Mouse (Mus musculus): ENCODE data around the gene 4931406P16Rik.

4931406P16Rik gene

GRCm38 (mm10) chr7:34255137-34255536 lies 58.2 kb downstream of the 4931406P16Rik start:
- in situ Hi-C loops (cut with MboI; ENCODE audit: low sequenced_read_pairs) = loop anchor here (10.0 to 25.0 kb wide), 2 partner anchors 90 to 407 kb away; partner anchors contain the start of gene Kctd15

GRCm38 (mm10) chr7:34252030-34252429 lies 61.3 kb downstream of the 4931406P16Rik start:
- in situ Hi-C loops (cut with MboI; ENCODE audit: low sequenced_read_pairs) = loop anchor here (10.0 to 25.0 kb wide), 2 partner anchors 93 to 410 kb away; partner anchors contain the start of gene Kctd15

DNA sequence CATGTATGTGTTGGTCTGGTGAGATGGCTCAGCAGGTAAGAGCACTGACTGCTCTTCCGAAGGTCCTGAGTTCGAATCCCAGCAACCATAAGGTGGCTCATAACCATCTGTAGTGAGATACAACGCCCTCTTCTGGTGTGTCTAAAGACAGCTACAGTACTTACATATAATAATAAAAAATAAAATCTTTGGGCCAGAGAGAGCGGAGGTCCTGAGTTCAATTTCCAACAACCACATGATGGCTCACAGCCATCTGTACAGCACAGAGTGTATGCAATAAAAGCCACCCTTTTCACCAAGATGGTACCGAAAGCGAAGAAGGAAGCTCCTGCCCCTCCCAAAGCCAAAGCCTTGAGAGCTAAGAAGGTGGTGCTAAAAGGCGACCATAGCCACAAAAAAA lies 62.6 kb downstream of the 4931406P16Rik start, which contains the start of gene Gm6096:
Gene Gm6096 (plus strand): TSS at position 301 of the 400 bp plus-strand sequence.
- in situ Hi-C loops (cut with MboI; ENCODE audit: low sequenced_read_pairs) = loop anchor here (10.0 to 25.0 kb wide), 2 partner anchors 94 to 412 kb away; partner anchors contain the start of gene Kctd15

- in situ Hi-C loops (cut with MboI; ENCODE audit: low sequenced_read_pairs) = no loop called here
These were observed 66.4 kb downstream of the 4931406P16Rik start for GRCm38 (mm10) chr7:34246870-34247499.

GRCm38 (mm10) chr7:34242176-34242575 lies 71.2 kb downstream of the 4931406P16Rik start:
- in situ Hi-C loops (cut with MboI; ENCODE audit: low sequenced_read_pairs) = no loop called here

DNA sequence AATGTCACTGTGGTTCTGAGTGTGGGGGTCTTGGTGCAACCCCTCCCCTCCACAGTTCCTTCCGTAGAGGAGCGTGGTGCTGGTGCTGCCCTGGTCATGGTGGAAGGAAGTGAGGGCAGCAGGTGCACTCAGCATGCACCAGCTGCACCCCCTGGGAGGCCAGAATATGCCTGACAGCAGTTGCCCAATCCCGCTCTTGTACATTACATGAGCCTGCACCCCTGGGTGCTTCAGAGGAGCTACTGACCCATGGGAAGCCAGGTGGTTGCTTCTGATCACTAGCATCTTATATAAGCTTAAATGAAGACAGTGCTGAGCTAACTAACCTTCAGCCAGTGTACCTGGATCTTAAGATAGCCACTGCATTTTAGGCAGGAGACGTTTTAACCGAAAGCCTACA lies 75.3 kb downstream of the 4931406P16Rik start:
- in situ Hi-C loops (cut with MboI; ENCODE audit: low sequenced_read_pairs) = no loop called here

GRCm38 (mm10) chr7:34235602-34236001 lies 77.7 kb downstream of the 4931406P16Rik start:
- in situ Hi-C loops (cut with MboI; ENCODE audit: low sequenced_read_pairs) = no loop called here

GRCm38 (mm10) chr7:34234610-34235561 lies 78.5 kb downstream of the 4931406P16Rik start:
- in situ Hi-C loops (cut with MboI; ENCODE audit: low sequenced_read_pairs) = no loop called here

GRCm38 (mm10) chr7:34233909-34234609 lies 79.3 kb downstream of the 4931406P16Rik start:
- in situ Hi-C loops (cut with MboI; ENCODE audit: low sequenced_read_pairs) = no loop called here

DNA sequence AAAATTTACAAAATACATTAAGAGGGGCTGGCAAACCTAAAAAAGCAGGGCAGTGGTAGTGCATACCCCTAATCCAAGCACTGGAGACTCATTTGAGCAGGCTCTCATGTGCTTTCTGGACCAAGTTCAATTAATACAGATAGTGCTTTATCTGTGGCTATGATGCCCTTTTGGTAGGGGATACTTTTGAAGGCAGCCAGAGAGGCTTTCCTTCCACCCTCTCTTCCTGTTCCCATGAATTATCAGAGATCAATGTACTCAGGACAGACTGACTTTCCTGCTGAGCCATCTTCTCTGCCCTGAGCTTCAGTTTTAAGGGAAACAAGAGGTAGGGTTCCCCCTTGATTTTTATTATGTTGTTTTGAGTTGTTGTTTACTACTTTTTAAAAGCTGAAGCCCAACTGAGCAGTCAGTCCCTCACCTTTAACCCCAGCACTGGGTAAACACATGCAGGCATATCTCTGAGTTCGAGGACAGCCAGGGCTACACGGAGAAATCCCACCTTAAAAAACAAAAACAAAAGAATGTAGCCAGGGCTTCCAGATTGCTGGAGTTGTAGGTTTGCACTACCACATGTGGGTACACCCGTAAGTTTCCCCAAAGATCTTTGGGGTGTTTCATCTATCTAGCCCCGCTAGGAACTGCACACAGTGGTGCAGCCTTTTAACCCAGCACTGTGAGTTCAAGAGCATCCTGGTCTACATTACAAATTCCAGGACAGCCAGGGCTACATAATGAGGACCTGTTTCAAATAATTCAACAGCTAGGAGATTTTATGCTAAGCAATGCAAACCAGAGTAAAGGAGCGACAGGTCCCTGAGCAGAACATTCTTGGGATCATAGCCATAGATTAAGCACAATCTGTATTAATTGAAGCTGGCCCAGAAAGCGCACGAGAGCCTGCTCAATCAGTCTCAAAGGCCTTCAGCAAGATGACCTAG lies 80.3 kb downstream of the 4931406P16Rik start:
- in situ Hi-C loops (cut with MboI; ENCODE audit: low sequenced_read_pairs) = no loop called here

- in situ Hi-C loops (cut with MboI; ENCODE audit: low sequenced_read_pairs) = no loop called here
These were observed 83.2 kb downstream of the 4931406P16Rik start, which contains the start of gene Gpi1 for GRCm38 (mm10) chr7:34230116-34230515. Gene Gpi1, minus strand, starts transcription at chr7:34230336.

- in situ Hi-C loops (cut with MboI; ENCODE audit: low sequenced_read_pairs) = no loop called here
These were observed 83.7 kb downstream of the 4931406P16Rik start for GRCm38 (mm10) chr7:34229691-34230111.

GRCm38 (mm10) chr7:34229153-34229552 lies 84.2 kb downstream of the 4931406P16Rik start:
- in situ Hi-C loops (cut with MboI; ENCODE audit: low sequenced_read_pairs) = no loop called here

GRCm38 (mm10) chr7:34228641-34229040 lies 84.7 kb downstream of the 4931406P16Rik start:
- in situ Hi-C loops (cut with MboI; ENCODE audit: low sequenced_read_pairs) = no loop called here

DNA sequence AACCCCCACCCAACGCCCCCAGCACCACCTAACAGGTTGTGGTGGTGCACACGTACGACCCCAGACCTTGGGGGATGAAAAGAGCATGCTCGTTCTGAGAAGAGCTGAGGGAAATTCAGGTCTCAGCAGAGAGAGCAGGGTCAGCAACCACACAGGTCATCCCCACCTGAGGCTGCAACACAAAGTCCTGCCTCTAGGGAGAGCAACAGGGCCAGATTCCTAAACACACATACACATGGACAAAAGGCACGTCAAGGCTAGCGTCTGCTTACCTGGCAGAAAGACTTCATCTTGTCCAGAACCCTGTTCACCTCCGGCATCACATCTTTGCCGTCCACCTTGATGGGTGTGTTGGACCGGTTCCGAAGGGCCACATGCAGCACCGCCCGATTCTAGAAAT lies 86.5 kb downstream of the 4931406P16Rik start:
- in situ Hi-C loops (cut with MboI; ENCODE audit: low sequenced_read_pairs) = no loop called here

GRCm38 (mm10) chr7:34226086-34226485 lies 87.3 kb downstream of the 4931406P16Rik start:
- in situ Hi-C loops (cut with MboI; ENCODE audit: low sequenced_read_pairs) = no loop called here

GRCm38 (mm10) chr7:34224308-34224707 lies 89.0 kb downstream of the 4931406P16Rik start:
- in situ Hi-C loops (cut with MboI; ENCODE audit: low sequenced_read_pairs) = no loop called here

DNA sequence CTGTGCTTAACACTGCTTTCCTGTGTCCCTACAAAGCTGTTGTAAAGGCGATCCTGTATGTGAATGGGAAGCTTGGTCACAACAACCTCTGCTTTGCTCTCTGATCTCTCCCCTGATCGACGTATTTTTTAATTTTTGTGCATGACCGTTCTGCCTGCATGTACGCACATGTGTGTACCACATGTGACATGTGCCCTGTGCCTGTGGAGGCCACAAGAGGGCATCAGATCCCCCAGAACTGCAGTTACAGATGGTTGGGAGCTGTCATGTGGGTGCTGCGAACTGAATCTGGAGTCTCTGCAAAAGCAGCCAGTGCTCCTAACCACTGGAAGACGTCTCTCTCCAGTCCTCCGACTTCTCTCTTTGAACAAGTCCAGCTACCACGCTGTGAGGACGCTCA lies 91.0 kb downstream of the 4931406P16Rik start:
- in situ Hi-C loops (cut with MboI; ENCODE audit: low sequenced_read_pairs) = no loop called here

- in situ Hi-C loops (cut with MboI; ENCODE audit: low sequenced_read_pairs) = no loop called here
These were observed 91.6 kb downstream of the 4931406P16Rik start for GRCm38 (mm10) chr7:34221594-34222250.

Measured in CH12F3 (cell line).